Mouse (Mus musculus) myocyte (in vitro differentiated cells): ENCODE measurements around the gene Rgl1.

Experiments
- CEBPB ChIP-seq: IDR thresholded peaks from 2 replicates; pipeline ENCODE4 v1.6.1; 2011; ENCODE audit warnings: mild to moderate bottlenecking, moderate library complexity; ENCODE audit not compliant: poor library complexity, insufficient read depth, severe bottlenecking
- E2F4 ChIP-seq: IDR thresholded peaks from one replicate; pipeline ENCODE4 v1.6.1; 2011; ENCODE audit warnings: mild to moderate bottlenecking, control low read depth, moderate library complexity; ENCODE audit not compliant: insufficient read depth
- MAX ChIP-seq: IDR thresholded peaks from one replicate; pipeline ENCODE4 v1.6.1; 2011; ENCODE audit warnings: low read depth, mild to moderate bottlenecking, control low read depth
- MYOD1 ChIP-seq, 3 experiments: IDR thresholded peaks; one replicate each; pipeline ENCODE4 v1.6.1; 2011; ENCODE audit warnings: control low read depth in 2 of 3, low read depth in 2 of 3, mild to moderate bottlenecking in 2 of 3, moderate library complexity in 1 of 3; ENCODE audit not compliant: insufficient read length in 2 of 3, control insufficient read depth in 1 of 3
- MYOG ChIP-seq, 3 experiments: IDR thresholded peaks; one replicate each; pipeline ENCODE4 v1.6.1; 2011; ENCODE audit warnings: control low read depth in 2 of 3, low read depth in 2 of 3, mild to moderate bottlenecking in 2 of 3; ENCODE audit not compliant: insufficient read length in 2 of 3, control insufficient read depth in 1 of 3, insufficient read depth in 1 of 3
- POLR2A ChIP-seq: IDR thresholded peaks from one replicate; pipeline ENCODE4 v1.6.1; 2011; ENCODE audit warnings: low read depth, mild to moderate bottlenecking, control low read depth, moderate library complexity; ENCODE audit not compliant: insufficient read length
- POLR2AphosphoS2 ChIP-seq: IDR thresholded peaks from one replicate; pipeline ENCODE4 v1.6.1; 2011; ENCODE audit warnings: low read depth, control low read depth; ENCODE audit not compliant: insufficient read length
- REST ChIP-seq: IDR thresholded peaks from one replicate; pipeline ENCODE4 v1.6.1; 2011; ENCODE audit warnings: mild to moderate bottlenecking, control low read depth, moderate library complexity; ENCODE audit not compliant: insufficient read depth, insufficient read length
- SRF ChIP-seq: IDR thresholded peaks from one replicate; pipeline ENCODE4 v1.6.1; 2011; ENCODE audit warnings: low read depth; ENCODE audit not compliant: control insufficient read depth, insufficient read length
- TCF12 ChIP-seq: IDR thresholded peaks from one replicate; pipeline ENCODE4 v1.6.1; 2011; ENCODE audit warnings: mild to moderate bottlenecking, control low read depth; ENCODE audit not compliant: poor library complexity, insufficient read depth, severe bottlenecking
- TCF3 ChIP-seq: IDR thresholded peaks from one replicate; pipeline ENCODE4 v1.6.1; 2011; ENCODE audit warnings: low read depth, control low read depth; ENCODE audit not compliant: insufficient read length
- USF1 ChIP-seq: IDR thresholded peaks from one replicate; pipeline ENCODE4 v1.6.1; 2011; ENCODE audit warnings: low read depth, mild to moderate bottlenecking, control low read depth, moderate library complexity

- TF ChIP-seq POLR2AphosphoS2, result peak; percentile 96
- peak in 1 of 3 experiments; percentile 10 for TF ChIP-seq MYOD1 (IDR thresholded peaks at IDR 0.05; ENCODE audit: control insufficient read depth in 1 of 3, insufficient read length in 2 of 3, low read depth in 2 of 3)
- no peak for TF ChIP-seq MAX
- TF ChIP-seq POLR2A, result peak; percentile 97
- no peak for TF ChIP-seq E2F4
- TF ChIP-seq USF1, result peak; percentile 91
- no peak for TF ChIP-seq TCF12
- no peak for TF ChIP-seq CEBPB
- no peak for TF ChIP-seq SRF
- no peak for TF ChIP-seq TCF3
- TF ChIP-seq MYOG (IDR thresholded peaks at IDR 0.05; ENCODE audit: control insufficient read depth in 1 of 3, insufficient read depth in 1 of 3, insufficient read length in 2 of 3, low read depth in 2 of 3), result no peak
- TF ChIP-seq REST, result no peak
These were observed at the start of gene Rgl1, which contains the start of gene Arpc5 for GRCm38 (mm10) chr1:152766032-152766772.
